Mouse (Mus musculus) small intestine, adult 2 months (tissue): ENCODE data around the gene Dock2.

Source experiments
- CTCF ChIP-seq: fragments of 200-500 bp; IDR thresholded peaks from 2 replicates; pipeline ENCODE4 v1.5.1; 2012; ENCODE audit warnings: low read depth, mild to moderate bottlenecking, control low read depth, inconsistent platforms, low read length, moderate library complexity, mixed read lengths; ENCODE audit not compliant: insufficient replicate concordance, insufficient read length; ENCODE audit errors: extremely low read depth
- POLR2A ChIP-seq: fragments of 200-500 bp; IDR thresholded peaks from 2 replicates; pipeline ENCODE4 v1.6.1; 2012; ENCODE audit warnings: low read depth, mild to moderate bottlenecking, control low read depth, inconsistent platforms, low read length, moderate library complexity

DNA sequence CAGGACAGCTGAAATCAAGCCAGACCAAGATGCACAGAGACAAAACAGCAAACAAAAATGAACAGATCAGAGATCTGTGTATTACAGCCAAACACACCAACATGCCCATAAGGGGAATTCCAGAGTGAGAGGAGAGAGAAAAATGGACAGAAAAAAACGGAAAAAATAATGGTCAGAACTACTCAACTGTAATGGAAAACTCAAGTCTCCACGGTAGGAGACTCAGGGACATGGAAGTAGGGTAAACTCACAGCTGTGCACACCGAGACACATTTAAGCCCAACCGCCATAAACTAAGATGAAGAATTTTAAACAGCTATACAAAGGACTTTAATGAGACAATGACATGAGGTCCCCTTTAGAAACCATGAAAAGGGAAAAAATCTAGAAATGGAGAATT is 24.1 kb downstream of the Dock2 start:
- TF ChIP-seq CTCF: no peak
- no peak for TF ChIP-seq POLR2A
